Mouse (Mus musculus) spleen, embryonic (tissue): ENCODE measurements around the gene Cnksr1.

Experiments used
- CTCF ChIA-PET: fragments of 350-600 bp; sonication (Branson Sonifier 250); formaldehyde crosslinking; loops from one replicate; lab custom pipeline; 2022; lab: Charles Lee

Cnksr1 gene

DNA sequence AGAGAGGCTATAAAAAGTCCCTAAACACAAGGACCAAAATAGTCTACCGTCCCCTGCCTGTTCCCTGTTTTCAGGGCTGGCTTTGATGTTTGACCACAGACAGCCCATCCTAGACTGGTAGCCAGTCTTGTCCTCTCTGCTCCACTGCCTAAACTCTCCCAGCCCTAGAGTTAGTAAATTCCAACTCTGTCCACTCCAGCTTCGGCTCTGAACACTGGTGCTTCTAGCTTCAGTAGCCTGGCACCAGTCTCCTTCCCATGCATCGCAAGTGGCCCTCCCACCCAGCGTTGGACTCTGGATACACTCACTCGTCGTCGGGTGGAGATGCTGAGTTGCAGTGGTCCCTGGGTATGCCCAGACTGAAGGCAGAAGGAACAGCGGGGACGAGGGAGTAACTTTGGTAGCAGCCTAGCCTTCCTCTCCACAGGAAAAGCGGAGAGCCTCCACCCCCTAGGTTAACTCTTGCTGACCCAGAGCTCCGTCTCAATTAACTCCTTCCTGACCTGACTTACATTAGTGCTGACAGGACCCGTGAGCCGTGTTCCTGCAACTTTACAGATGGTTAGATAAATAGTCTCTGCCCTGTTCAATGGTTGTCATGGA lies 15.6 kb upstream of the Cnksr1 start, which contains the start of gene Grrp1:
Gene Grrp1 (minus strand): TSS at position 385 of the 603 bp plus-strand sequence.
- CTCF ChIA-PET = interaction anchor here (0.6 kb wide), 2 partner anchors 66 to 240 kb away, joined by 3 to 6 read pairs; no protein-coding TSS in a partner anchor

DNA sequence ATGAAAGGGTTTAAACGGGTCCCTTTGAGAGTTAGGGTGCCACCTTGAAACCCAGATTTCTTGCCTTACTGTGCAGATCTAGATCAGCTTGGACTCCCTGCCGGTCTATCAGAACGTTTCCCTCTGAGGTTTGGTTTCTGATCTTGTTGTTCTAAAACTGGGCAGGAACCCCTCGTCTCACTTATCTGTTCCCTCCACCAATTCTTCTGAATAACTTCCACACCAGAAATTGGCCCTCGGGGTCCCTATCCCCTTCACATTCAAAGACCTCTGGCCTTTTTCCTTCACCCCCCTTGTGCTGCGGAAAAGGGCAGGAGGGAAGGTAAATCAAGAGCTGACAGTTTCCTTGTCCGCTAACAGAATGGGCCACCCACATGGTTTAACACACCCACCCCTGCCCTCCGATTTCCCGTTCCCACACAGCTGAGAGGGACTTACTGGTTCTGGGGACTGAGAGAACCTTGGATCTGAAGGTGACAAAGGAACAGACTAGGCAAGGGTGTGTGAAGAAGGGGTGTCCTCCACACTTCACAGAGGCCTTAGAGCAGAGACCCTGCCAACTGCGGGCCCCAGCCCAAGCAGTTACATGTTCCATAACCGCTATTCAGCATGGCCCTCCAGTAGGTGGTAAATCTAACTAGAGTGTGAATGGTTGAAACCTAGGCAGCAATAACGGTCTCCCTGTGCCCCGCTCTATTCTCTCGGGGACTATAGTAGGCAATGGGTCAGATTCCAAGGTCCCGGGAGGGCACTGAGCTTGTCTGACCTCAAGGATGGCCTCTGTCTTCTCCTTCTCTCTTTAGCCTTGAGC lies 14.9 kb upstream of the Cnksr1 start:
- CTCF ChIA-PET = no interaction called here

DNA sequence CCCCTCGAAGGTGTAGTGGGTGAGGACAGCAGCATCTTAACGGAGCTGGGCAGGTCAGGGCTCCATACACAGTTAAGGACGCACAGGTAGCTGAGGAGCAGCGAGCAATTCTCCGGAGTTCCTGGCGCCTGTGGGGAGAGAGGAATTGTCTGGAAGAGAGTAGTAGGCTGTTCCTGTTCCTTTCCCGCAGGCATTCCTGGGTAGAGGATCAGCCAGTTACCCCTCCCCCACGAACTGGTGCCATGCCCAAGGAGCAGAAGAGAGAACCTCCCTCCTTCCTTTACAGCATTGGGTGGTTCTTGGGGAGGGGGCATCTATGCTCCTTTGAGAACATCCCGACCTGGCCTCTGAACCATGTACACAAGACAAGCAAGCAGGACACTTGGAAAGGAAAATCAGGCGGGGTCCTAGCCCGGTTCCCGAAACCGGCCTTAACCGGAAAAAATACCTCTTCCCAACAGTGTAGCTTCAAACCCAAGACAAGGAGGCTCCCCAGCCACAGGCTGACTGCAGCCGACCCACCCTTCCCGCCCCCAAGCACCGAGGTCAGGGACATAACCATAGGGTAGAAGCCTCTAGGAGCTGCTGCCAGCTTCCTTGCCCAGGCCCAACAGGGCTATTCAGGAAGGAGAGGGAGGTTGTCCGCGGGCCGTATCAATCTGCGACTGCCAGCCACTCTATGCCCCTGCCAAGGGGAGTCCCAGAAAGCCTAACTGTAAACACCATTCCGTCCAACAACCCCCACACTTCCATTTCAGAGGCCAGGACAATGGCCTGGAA lies 14.1 kb upstream of the Cnksr1 start:
- CTCF ChIA-PET = interaction anchor here (0.6 kb wide), 1 partner anchor 44 kb away, joined by 5 read pairs; no protein-coding TSS in a partner anchor

DNA sequence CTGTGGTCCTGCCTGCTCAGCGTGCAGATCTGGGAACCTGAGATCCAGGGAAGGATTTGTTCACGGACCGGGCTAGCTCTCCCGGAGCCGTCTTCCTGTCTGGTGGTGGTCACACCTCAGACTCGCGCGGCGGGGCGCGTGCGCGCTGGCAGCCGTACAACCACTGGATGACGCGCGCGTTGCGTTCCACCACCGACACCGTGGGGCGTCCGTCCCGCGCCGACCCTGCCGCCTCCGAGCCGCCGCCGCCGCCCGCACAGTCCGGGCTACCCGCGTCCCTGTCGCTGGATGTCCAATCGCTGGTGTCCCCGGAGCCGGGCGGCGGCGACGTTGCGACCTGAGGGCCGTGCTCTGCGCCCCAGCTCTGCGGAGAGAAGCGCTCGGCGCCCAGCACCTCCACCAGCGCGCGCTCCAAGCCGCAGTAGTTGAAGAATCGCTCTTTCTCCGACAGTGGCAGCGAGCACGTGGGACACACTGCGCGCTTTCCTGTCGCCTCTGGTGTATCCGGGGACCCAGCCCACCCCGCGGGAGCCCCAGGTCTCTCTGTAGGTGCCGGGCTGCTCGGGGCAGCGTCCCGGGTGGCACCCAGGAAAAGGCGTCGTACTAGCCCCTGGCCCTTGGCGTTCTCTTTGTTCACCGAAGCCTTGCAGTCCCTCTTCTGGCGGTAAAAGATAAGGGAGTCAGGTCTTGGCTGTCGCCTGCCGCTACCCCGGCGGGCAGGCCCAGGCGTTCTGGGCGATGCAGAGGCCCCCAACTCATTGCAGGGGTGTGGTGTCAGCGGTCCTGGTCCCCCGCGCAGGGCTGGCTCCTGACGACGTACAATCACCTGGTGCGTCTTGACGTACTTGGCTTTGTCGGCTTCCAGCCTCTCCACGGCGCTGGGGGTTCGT lies 13.3 kb upstream of the Cnksr1 start:
- CTCF ChIA-PET = interaction anchor here (0.6 kb wide), 1 partner anchor 45 kb away, joined by 5 read pairs; no protein-coding TSS in a partner anchor

DNA sequence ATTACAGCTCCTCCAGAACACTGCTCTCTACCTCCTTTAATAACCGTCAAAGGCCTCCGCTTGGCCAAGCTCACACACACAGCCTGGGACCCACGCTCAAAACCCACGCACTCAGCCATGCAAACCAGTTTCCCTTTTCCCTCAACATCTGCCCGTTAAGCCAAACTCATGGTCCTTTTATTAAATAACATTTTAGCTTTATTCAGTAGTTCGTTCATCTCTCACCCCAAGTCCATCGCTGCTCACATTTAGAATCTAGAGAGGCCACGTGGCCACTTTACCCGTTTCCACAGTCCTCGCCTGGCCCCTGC lies 12.7 kb upstream of the Cnksr1 start:
- CTCF ChIA-PET = interaction anchor here (1.0 kb wide), 1 partner anchor 7 kb away, joined by 3 read pairs; no protein-coding TSS in a partner anchor

DNA sequence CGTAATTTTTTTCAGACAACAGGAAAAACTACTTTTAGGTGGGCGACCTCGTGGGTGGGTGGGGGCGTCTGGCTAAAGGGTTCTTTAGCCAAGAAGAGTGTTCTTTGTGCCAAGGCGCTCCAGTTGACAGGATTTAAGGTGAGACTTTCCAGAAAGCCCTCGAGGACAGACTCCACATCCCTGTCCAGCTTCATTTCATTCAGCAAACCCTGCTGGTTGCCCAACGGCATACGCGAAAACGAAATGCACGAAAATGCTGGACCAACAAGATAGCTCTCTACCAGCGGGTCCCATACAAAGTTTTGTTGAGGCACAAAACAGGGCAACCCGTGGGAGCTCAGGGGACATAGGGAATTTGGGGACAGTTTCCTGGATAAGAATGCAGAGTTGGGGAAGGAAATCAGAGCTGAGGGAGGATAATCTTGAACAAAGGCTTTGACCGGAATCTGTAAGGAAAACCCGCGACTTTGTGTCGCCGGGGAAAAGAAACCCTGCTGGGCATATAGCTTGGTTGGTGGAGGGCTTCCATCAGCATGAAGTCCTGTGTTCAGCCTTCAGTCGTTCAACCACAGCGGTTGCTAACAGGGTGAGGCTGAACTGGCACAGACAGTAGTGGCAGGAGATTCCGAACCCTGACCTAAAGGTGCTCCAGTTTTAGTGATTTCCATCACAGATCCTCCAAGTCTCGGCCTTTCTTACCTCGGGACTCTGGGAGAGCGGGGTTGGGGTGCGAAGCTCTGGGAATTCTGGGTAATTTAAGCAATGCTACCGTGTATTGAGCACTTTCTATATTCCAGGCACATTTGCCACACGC lies 12.1 kb upstream of the Cnksr1 start:
- CTCF ChIA-PET = interaction anchor here (1.0 kb wide), 1 partner anchor 8 kb away, joined by 3 read pairs; no protein-coding TSS in a partner anchor

DNA sequence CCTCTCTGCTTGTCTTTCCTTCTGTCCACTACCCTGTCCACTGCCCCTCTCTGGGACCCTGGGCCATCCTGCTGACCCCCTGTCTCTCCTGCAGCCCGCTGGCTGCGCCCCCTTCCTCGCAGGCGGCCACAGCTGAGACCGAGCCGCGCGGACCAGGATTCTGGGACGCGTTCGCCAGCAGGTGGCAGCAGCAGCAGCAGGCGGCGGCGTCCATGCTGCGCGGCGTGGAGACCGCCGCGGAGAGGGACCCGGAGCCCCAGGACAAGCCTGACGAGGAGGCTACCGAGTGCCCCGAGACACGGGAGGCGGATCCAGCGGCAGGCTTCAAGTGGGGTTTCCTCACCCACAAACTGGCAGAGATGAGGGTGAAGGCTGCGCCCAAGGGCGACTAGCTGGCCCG lies 11.5 kb upstream of the Cnksr1 start:
- CTCF ChIA-PET = interaction anchor here (0.6 to 1.0 kb wide), 2 partner anchors 9 to 143 kb away, joined by 3 to 5 read pairs; no protein-coding TSS in a partner anchor

DNA sequence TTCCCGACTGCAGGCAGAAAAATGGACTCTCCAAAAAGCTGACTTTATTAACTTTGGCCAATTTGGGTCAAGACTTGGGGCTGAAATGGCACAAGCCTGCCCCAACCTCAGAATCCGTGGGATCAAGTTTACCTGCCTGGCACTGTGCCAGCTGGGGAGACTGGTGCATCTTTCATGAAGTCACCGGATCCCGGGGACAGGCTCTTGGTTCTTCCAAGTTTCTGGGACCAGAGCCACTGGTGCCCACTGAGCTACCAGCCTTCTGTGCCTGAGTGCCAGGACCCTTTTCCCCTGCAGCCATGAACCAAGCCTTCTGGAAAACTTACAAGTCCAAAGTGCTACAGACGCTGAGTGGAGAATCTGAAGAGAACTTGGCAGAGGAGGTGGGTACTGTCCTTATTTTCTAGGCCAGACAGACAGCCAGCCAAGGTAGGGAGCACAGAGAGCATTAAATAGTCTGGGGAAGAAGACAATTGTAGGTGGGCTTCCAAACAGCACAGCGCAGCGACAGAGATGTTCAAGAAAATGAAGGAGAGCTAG lies 8.6 kb upstream of the Cnksr1 start, which contains the start of gene Gm30191:
Gene Gm30191 (plus strand): TSS at position 217 of the 540 bp plus-strand sequence.
- CTCF ChIA-PET = no interaction called here

DNA sequence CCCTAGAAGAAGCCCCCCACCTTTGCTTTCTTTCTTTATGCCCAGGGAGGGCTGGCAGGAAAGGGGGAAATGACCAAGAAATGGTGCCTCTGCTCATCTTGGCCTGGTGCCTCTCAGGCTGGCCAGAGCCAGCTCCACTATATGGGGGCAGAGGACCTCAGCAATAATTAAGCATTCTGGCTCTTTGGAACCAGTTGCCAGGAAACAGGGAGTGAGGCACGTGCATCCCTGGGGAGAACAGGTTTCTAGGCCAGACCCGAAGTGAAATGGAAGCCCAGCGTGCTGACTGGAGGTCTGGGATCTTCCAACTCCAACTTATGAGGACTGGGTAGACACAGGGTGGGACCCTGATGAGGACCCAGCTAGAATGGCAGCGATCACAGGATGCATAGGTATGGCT lies 8.1 kb upstream of the Cnksr1 start:
- CTCF ChIA-PET = interaction anchor here (0.6 kb wide), 1 partner anchor 107 kb away, joined by 3 read pairs; no protein-coding TSS in a partner anchor

DNA sequence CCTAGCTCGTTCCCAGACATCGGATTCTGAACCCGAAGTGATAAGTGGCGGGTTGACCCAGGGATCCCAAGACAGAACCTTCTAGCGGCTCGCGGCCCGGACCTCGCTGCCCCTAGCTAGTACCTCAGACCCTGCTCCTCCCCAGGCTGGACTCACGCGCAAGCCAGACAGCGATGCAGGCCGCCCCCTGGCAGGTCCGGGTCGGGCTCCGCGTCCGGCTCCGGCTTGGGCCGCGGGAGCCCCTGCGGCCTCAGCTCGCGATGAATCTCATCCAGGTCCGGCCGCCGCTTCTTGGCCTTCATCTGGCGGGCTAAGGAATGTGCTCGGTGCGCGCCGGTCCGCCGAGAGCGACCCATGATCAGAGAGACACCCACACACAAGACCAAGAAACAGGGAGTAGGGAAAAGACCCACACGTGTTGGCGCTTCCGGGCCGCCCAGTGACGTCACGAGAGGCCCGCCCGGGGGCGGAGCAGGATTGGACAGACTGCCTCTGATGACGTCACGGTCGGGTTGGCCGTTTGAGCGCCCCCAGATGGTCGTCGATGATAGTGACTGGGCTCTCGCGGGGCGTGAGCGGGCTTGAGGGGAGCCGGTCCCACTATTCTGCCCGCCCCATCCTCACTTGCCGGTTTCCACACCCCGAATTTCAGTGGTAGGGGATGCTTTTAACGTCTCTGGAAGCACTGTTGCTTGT lies 7.1 kb upstream of the Cnksr1 start, which contains the start of gene Zfp593:
Gene Zfp593 (minus strand): TSS at position 445 of the 696 bp plus-strand sequence.
- CTCF ChIA-PET = no interaction called here

DNA sequence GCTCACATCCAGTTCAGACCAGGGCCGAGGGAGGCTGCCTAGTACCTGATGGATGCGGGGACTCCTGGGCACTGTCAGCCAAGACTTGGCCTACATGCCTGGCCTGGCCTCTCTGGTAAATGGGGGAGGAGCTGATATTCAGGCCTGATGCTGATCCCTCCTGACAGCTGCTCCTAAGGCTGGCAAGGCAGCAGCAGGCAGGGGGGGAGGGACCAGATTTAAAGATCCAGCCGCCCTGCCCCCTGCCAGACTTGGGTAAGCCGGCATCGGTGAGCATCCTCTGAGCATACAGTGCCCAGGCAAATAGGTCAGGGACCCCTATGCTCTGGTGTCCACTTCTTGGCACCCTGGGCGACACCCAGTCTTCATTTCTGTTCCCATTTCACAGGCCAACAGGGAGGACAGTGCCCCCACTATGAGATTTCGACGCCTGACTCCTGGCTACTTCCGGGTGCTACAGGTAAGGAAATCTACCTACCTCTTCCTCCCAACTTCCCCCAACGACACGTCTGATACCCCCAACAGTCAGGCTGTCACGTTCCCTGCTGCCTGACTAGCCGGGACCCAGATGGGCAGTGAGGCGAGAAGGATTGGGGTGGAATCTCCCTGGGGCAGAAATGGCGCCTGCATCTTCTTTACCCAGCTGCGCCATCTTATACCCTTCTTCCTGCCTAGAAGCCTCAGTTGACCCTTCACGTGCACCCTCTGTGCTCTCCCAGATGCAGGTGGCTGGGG lies 5.5 kb upstream of the Cnksr1 start, which contains the start of gene E130218I03Rik:
Gene E130218I03Rik (plus strand): TSS at position 147 of the 735 bp plus-strand sequence.
- CTCF ChIA-PET = no interaction called here

DNA sequence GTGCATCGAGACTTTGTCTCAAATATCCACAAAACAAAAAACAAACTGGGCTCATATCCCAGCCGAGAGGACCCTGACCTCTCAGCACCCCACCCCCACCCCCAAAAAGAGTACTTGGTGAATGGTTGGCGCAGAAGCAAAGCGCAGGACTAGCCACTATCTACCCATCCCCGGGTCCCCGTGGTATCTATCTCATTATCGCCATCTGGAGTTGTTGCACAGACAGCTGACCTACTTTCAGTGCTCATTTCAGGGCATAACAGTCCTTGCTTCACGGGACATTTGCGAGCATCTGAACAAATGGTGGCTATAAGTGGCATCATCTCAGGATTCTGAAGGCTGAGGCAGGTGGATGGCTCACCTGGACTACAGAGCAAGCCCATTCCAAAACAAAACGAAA lies 487 bp upstream of the Cnksr1 start:
- CTCF ChIA-PET = no interaction called here

DNA sequence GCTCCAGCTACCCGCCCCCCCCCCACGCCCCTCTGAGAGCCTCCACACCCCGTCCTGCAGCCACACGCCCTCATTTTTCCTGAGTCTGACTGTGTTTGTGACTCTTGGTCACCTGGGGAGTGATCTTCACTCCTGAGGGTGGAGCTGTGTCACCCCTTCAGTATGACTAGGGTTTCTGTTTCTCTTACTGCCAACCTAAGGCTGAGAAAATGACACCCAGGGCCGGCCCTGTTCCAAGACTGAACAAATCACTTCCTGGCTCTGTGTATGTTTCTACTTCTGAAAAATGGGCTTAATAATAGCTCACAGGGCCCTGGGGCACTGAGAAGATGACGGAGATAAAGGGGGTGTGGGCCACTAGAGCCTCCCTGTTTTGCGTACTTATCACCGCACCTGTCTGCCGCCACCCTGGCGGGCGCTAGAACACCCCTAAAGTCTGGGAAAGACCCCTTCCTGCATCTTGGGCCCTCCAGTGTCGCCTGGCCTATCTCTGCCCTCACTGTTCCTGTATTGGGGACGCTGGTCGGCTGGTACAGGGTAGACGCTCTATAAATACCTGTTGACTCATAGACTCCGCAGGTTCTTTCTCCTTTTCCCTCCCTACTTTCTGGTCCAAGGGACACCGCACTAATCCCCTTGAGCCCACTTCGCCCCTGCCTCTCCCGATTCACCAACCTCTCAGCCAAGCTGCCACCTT lies 469 bp downstream of the Cnksr1 start:
- CTCF ChIA-PET = interaction anchor here (0.6 kb wide), 1 partner anchor 1429 kb away, joined by 3 read pairs; no protein-coding TSS in a partner anchor

DNA sequence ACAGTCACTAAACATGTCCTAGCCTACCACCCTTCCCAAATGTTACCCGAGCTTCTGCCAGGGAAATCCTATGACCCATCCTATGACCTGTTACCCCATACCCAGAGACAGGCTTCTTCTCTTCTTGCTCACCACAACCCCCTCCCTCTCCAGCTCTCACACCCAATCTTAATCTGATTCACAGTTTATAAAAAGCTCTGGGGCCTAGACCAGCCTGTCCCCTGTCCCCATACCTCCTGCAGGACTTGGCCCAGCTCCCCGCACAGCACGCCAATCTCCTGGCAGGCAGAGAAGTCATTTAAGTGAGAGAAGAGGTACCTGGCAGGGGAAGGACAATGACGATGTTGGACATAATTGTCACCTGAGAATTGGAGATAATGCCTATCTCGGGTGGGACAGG lies 3.3 kb downstream of the Cnksr1 start:
- CTCF ChIA-PET = no interaction called here

DNA sequence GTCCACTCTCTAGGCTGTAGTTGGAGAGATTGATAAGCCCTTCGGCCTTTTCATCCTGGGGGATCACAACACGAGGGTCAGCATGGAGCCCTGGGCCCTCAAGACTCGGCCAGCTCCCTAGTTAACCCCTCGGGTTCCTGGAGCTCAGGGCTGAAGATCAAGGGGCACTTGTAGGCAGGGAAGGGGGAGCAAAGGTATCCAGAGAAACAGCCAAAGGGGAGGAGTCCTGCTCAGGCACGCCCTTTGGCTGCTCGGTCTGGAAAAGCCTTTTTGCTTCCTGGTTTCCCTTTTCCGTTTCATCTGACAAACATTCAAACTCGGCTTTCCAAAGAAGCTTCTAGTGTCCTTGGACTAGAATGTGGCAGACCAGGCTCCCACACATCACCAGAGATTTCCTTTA lies 7.8 kb downstream of the Cnksr1 start:
- CTCF ChIA-PET = no interaction called here

DNA sequence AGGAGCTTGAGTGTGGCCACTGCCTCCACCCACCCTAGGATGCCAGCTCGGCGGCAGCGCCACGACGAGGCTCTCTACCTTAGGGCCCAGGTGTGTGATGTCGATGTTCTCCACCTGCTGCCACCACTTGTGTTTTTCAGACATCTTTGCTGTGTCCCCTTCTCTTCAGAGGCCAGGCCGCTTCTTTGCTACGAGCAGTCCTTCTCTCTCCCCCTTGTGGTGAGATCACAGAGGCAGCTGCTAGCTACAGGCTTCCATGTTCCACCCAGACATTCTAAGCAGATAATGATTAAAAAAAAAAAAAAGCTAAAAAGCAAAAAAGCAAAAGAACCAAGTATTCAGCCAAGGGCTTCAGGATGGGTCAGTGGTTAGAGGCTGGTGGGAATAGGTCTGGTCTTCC lies 11.0 kb downstream of the Cnksr1 start, which contains the start of gene Catsper4:
Gene Catsper4 (minus strand): TSS at position 190 of the 400 bp plus-strand sequence.
- CTCF ChIA-PET = no interaction called here
